Mouse (Mus musculus) cerebellum, postnatal 36 days (tissue): ENCODE results near the gene Olfr776.
"Not testable (repeated sequence)": the region's sequence is repeated elsewhere in the genome, so short reads cannot be mapped to it uniquely, and the experiment has no call there.

Source experiments
- DNase-seq, 2 experiments: peaks; one replicate each; pipeline ENCODE4 v3.0.0; 2021 to 2022; ENCODE audit warnings: mixed read lengths in 2 of 2

The Olfr776 gene

DNA sequence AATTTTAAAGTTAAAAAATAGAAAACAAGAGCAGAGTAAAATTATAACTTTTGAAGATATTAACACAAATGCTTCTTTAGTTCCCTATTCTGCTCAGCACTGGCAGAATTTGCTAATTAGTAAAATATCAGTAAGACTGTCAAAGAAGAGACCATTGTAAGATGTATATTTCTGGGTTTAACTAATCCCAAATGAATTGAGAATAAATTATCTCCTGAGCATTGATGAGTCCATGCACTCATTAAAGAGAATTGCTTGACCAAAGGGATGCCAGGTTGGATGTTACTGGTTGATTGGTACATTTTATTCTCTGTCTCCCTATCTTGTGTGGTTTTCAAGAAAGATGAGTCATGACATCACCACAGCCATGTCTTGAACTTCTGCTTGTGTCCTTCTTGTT, at the start of gene Olfr776:
Gene Olfr776, plus strand, starts transcription at position 301 of the 400 bp plus-strand sequence.
- DNase-seq: no peak

DNA sequence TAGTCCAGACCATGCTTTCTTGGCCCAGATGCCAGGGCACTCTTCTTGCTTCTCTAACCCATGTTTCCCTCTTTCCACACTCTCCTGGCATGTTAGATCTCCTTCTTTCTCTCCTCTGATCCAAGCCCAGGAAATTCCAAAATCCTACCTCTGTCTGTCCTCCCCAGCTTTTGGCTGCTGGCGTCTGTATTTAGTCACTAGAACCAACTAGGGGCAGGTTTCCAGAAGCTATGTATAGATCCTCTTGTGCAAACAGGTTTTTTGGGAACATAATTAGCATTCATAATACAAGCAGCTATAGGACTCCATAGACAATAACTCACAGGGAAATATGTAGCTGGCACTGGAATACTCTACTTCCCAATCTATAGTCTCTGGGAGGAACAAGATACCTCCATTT, 28.2 kb upstream of the Olfr776 start:
- DNase-seq: no peak

DNA sequence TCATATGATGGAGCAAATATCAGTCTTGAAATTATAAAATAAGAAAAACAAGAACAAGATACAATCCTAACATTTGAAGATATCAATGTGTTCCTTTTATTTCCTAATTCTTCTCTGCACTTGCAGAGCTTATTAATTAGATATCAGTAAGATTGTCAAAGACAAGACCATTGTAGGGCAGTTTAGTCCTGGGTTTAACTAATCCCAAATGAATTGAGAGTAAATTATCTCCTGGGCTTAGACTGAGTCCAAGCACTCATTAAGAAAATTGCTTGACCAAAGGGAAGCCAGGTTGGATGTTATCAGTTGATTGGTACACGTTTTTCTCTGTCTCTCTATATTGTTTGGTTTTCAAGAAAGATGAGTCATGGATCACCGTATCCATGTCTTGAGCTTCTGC, 23.0 kb upstream of the Olfr776 start, which contains the start of gene Olfr774:
Gene Olfr774, plus strand, starts transcription at position 301 of the 400 bp plus-strand sequence.
- no peak for DNase-seq

DNA sequence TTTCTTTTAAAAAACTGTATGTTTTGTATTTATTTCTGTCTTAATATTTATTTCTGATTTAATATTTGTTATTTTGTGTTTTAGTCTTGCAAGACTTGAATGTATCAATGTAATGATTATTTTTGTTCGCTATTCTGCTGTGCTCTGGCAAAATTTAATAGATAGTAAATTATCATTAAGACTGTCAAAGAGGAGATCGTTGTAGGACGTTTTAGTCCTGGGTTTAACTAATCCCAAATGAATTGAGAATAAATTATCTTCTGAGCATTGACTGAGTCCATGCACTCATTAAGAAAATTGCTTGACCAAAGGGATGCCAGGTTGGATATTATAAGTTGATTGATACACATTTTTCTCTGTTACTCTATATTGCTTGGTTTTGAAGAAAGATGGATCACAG, 10.8 kb upstream of the Olfr776 start, which contains the start of gene Olfr775:
Gene Olfr775, plus strand, starts transcription at position 301 of the 400 bp plus-strand sequence.
- no peak for DNase-seq

DNA sequence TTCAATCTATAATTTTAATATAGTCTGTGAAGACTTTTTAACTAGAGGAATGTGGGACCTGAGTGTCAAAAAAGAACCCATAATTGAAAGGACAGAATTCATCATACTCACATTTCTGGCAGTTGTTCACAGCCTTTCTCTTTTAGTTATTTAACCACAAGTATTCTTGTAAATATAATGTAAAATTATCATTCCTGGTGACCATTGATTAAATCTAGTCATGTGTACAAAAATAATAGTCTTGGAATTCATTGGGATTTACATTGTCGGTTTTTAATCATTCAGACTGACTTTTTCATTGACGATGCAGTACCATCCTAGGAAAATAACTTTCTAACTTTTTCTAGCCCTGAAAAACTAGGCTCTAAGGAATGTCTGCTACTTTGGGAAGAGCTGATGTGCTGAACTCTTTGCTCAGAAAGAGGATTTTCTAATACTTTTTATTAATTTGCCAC, 12.2 kb downstream of the Olfr776 start, which contains the start of gene Olfr777:
Gene Olfr777, minus strand, starts transcription at position 405 of the 455 bp plus-strand sequence.
- DNase-seq: no peak

DNA sequence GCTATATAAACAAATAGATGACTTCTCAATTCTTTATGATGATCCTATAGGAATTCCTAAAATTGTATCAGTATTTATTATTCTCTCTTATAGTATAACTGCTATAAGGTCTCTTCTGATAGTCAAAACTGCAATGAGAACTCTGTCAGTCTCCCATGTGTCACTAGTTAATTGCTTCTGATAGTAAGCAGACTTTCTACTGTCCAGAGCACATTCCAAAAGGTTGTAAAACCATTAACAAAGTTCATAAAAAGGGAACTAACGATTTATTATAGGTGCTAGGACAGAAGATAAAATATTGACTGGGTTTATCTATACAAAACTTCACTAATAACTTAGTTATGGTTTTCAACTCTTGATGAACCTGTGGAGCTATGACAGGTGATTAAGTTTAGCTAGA, 54.0 kb downstream of the Olfr776 start:
- not testable (repeated sequence) for DNase-seq

DNA sequence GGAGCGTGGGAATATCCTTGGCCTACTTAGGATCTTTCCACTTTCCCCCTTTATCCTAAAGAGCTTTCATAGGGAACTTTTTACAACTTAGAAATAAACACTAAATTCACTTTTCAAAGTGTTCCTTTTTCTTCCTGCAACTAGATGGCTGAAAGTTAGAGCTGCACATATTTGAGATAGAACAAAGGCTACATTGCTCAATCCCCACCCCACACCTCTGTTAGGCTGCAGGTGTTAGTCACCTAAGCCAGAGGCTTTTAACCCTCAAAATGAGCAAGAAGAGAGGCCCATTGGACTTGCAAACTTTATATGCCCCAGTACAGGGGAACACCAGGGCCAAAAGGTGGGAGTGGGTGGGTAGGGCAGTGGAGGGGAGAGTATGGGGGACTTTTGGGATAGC, 54.6 kb downstream of the Olfr776 start:
- DNase-seq: not testable (repeated sequence)
